Mouse (Mus musculus): ENCODE measurements around the gene Il1rapl1. TPM values are rescaled to one million over a fixed set of nuclear protein-coding genes. Genes with fewer than 3 reads are reported as not detected.

The Il1rapl1 gene
- total RNA-seq, 2 experiments from 2014 or later = 15.5 to 19.0 TPM

DNA sequence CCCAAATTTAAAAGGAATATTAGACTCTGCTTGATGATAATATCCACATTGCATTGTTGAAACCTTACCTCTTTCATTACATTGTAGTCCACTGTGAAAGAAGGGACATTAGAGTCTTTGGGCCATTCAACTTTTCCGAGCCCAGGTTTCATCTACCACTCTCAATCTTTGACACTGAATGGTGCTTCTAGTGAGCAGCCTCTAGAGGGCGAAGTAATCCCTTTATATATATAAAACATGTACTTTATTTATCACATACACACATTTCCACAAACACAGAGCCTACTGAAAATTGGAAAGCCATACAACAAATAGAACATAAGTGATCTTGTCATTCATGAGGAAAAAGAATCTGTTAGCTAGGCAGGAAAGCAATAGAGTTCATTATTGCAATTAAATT is 459.8 kb downstream of the Il1rapl1 start:
- DNase-seq (ENCODE audit: low spot score in 2 of 2) = no peak

DNA sequence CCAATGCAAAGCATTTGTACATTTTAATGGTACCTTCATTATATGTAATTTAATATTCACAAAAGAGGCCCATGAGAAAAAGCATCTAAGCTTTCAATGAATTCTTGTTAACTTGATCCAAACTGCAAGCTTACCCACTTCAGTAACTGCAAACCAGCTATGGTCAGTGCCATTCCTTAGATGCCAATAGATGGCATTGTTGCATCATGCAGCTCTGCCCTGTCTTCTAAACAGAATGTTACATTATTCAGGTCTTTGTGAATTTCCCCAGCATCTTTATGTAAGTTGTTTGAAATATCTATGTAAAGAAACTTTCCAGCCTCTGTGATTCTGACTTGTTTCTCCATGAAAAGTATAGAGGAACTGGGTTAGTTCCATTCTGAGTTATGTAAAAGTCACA is 514.5 kb downstream of the Il1rapl1 start:
- no peak for DNase-seq (ENCODE audit: low spot score in 2 of 2)

DNA sequence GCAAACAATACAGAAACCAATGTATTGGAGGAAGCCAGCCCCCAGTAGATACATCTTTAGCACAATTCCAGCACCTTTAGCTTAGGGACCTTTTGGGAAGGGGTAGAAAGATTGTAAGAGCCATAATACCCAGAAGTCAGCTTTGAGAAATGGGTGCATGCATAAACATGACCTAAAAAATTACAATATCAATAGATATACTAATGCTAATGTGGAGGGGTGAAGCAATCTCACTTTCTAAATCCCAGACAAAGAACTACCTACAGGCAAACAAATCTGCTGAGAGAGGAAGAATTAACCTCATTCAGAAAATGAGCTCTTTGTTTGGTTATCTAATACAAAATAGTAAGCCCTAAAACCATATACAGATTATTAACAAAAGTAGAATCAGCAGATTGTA is 607.4 kb downstream of the Il1rapl1 start:
- DNase-seq (ENCODE audit: low spot score in 2 of 2) = no peak

DNA sequence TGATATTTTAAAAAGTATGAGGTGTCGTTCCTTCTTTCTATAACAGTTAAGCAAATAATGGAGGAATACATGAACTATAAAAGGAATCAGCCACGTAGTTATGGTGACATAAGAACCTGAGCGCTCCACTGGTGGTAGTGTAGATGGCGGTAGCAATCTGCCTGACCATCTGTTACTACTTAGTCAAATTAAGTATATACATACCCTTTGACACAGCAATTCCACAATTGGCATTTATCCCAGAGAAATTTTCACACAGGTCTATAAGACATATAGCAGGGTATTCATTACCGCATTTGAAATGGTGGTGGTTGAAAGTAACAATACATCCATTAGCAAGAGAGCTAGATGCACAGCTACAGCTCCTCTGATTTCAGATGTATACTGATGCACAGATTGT is 612.8 kb downstream of the Il1rapl1 start:
- no peak for DNase-seq (ENCODE audit: low spot score in 2 of 2)

DNA sequence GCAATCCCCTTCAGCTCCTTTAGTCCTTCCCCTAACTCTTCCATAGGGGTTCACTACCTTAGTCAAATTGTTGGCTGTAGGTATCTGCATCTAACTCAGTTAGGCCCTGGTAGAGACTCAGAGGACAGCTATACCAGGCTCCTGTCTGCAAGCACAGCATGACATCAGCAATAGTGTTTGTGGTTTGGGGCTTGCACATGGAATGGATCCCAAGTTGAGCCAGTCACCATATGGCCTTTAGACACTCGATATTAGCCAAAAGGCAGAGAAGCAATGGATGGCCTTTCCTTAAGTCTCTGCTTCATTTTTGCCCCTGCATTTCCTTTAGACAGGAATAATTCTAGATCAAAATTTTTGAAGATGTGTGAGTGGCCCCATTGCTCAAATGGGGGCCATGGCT is 632.0 kb downstream of the Il1rapl1 start:
- DNase-seq (ENCODE audit: low spot score in 2 of 2) = no peak

DNA sequence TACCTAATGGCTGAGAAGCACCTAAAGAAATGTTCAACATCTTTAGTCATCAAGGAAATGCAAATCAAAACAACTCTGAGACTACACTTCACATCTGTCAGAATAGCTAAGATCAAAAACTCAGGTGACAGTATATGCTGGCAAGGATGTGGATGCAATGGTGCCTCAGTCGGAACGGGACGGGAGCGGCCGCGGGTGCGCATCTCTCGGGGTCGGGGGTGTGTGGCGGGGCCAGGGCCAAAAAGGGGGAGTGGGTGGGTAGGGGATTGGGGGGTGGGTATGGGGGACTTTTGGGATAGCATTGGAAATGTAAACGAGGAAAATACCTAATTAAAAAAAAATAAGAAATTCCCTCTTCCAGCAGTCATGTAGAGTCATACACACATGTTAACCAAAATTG is 877.3 kb downstream of the Il1rapl1 start:
- DNase-seq (ENCODE audit: low spot score in 2 of 2) = peak; percentile 39 to 67

DNA sequence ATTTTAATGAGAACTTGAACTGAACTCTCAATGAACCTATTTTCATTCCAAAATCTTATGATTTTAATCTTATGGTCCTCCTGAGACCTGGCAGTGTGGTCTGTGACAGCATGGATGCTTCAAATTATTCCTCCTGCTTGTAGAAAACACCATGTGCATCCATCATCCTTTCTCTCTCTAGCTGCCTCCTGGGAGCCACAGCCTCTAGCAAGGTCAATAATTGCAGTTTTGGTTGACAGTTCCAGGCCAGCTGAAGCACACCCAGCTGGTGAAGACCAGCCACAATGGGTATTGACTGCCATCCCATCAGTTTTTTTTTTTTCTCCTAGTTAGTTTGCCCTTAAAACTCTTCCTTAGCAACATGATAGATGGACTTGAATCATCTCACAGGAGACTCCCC is 890.2 kb downstream of the Il1rapl1 start:
- DNase-seq (ENCODE audit: low spot score in 2 of 2) = no peak

DNA sequence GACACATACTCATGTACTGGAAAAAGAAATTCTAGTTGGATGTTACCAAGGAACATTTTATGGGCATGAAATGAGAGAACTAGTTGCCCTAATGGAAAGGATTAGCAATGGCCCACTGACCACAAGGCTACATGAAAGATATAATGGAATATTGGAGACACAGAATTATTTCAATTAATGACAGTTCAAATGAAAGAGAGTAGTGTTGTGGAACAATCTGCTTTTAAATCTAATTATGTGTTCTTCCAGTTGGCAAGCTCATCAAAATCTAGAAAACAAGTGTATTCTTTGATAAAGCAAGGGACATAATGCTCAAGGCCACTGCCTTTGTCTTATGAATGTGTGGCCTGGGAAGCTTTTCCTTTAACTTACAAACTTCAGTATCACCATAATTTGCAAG is 1113.1 kb downstream of the Il1rapl1 start:
- no peak for DNase-seq (ENCODE audit: low spot score in 2 of 2)

DNA sequence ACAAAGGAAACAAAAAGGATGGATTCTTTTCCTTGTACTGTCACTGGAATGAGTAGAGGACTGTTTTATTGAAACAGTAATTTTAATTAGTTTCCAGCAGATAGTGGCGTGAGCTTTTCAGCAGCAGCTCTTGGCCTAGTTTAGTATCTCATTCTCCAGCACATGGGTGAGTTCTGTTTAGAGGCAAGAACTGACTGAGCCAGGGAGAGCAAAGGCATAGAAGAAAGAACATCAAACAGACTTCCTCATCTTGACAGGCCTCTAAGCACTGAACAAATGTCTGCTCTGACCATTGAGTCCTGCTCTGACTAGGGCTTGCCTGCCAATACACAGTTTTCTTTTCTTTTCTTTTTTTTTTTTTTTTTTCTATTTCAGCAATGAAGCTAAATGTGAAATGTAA is 1160.3 kb downstream of the Il1rapl1 start:
- DNase-seq (ENCODE audit: low spot score in 2 of 2) = no peak

DNA sequence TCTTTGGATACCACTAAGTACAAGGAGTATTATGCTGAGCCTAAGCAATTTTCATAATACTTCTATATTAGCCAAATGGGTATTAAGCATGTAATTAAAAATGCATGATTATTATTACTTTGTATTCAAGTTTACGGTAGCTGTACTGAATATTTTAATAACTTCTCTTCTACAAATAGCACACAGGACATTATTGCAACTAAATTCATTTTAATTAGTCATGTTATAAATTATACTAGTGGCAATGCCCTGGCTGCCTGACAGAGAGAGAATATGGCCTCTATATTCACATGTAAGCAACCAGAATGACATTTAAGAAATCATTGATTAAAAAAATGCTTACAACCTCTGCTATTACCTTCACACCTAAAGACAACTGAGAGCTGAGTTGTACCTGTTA is 1160.8 kb downstream of the Il1rapl1 start:
- no peak for DNase-seq (ENCODE audit: low spot score in 2 of 2)

DNA sequence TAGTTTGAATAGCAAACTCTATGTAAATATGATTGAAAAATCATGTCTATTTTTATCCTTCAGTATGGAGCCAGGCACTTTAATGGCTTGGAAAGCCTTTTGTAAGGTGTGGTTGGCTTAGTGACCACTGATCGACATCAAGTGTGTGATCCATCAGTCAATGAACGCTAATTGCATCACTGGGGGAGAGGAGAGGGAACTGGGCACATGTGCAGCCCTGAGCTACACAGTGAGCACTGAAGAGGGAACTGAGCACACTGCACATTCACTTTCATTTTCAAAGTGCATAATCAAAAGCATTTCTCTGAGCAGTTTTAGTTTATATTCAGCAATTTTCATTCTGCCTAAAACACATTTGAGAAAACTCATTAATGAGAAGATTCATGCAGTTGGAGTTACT is 1164.5 kb downstream of the Il1rapl1 start:
- no peak for DNase-seq (ENCODE audit: low spot score in 2 of 2)

DNA sequence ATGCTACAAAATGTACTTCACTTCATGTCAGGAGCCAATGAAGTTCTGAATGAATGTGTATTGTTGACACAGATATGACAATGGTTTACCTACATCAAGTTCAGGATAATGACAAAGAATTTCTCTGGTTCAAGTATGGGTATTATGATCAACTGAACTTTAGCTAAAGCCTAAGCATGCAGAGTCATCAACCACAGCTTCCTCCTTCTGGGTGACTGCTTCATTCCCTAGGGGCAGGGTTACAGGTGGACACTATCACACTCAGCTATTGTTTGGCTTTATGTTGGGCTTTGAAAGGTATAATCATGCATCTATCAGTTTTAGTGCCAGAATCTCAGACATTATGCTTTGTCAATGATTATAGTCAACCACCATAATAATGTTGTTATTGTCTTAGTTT is 1166.3 kb downstream of the Il1rapl1 start:
- DNase-seq (ENCODE audit: low spot score in 2 of 2) = no peak

DNA sequence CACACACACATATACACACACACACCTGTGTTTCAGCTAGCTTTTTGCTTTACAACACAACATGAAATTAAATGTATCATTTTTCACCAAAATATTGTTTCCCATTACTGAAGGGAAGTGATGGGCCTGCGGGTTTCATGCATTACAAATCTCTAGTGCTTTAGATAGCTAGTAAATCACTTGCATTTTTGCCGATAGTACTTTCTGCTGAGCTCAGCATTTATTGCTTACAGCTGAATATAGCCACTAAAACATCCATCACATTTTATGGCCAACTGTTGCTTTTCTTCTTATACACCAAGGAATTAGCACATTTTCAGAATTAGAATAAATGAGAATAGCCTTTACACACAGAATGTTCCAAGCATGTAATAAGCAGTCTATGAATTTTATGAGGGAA is 1260.6 kb downstream of the Il1rapl1 start:
- no peak for DNase-seq (ENCODE audit: low spot score in 2 of 2)

DNA sequence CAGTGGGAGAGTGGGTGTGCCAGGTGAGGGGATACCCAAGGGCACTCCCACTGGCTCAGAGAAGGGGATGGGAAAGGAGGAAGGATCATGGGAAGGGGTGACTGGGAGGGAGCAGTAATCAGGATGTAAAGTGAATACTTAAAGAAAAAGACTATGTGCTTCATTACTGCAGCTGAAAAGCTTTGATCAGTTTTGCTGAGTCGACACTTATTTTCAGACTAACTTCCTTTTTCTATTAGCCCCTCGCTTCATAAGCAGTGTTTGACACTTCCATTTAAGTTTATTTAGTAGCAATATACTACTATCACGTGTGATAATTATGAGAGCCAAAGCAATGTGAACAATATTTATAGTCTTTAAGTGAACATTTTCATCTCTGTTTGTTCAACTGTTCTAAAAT is 1307.2 kb downstream of the Il1rapl1 start:
- DNase-seq (ENCODE audit: low spot score in 2 of 2) = no peak

DNA sequence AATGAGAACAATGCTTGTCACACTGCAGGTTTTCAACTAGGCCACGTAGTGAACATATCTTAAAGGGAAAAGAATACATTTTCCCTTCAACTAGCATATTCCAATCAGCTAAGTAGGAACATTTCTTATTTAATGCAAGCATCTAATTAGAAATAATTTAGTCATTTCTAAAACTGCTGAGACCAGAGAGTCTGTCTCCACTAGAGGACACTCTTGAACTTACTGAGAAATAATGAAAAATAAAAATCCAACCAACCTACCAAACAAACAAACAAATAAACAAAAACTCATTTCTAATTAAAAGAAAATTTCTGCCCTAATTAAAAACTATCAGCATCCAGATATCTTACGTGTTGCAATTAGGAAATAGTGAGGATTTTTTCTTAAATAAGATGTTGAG is 1312.7 kb downstream of the Il1rapl1 start:
- no peak for DNase-seq (ENCODE audit: low spot score in 2 of 2)

DNA sequence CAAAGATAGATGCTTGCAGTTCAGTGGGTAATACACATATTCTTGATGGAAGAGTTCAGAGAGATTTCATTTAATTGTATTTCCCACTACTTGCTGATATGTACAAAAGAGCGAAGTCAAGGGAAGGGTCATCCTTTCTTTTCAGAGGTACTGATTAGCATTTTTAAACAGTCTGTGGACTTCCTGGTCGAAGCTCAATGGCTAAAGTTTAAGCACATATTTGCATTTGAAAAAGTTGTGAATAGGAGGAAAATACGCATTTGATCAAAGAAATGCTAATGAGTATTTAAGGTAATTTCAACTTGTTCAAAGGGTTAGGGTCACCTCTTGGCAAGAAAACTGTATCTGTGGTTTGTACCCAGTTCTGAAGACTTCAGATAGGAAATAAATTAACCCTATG is 1386.6 kb downstream of the Il1rapl1 start:
- no peak for DNase-seq (ENCODE audit: low spot score in 2 of 2)
